Mouse (Mus musculus) limb, embryonic 15.5 days (tissue): ENCODE data around the gene Ints7. TPM values are rescaled to one million over a fixed set of nuclear protein-coding genes. Genes with fewer than 3 reads are reported as not detected.

Experiments
- ATAC-seq: fragments of 200-750 bp; cut with Nextera tagmentation; 2 replicates; pipeline ENCODE4 v1.8.0; 2017; ENCODE audit warnings: low read depth, moderate TSS enrichment; ENCODE audit not compliant: insufficient number of reproducible peaks, low FRiP score, low TSS enrichment
- H3K27ac ChIP-seq: fragments of 300-500 bp; sonication (generic); 2 replicates; pipeline ENCODE4 v1.5.1; 2015; ENCODE audit warnings: moderate library complexity, mild to moderate bottlenecking, inconsistent platforms
- H3K27me3 ChIP-seq: fragments of 300-500 bp; sonication (generic); 2 replicates; pipeline ENCODE4 v1.6.1; 2015; ENCODE audit warnings: inconsistent platforms
- H3K36me3 ChIP-seq: fragments of 300-500 bp; sonication (generic); 2 replicates; pipeline ENCODE4 v1.6.1; 2015; ENCODE audit warnings: inconsistent platforms
- H3K4me1 ChIP-seq: fragments of 300-500 bp; sonication (generic); 2 replicates; pipeline ENCODE4 v1.6.1; 2015; ENCODE audit warnings: inconsistent platforms
- H3K4me2 ChIP-seq: fragments of 300-500 bp; sonication (generic); 2 replicates; pipeline ENCODE4 v1.6.1; 2015; ENCODE audit warnings: mild to moderate bottlenecking, inconsistent platforms
- H3K4me3 ChIP-seq: fragments of 300-500 bp; sonication (generic); 2 replicates; pipeline ENCODE4 v1.5.1; 2015; ENCODE audit warnings: mild to moderate bottlenecking, inconsistent platforms
- H3K9ac ChIP-seq: fragments of 300-500 bp; sonication (generic); 2 replicates; pipeline ENCODE4 v1.6.1; 2015; ENCODE audit warnings: inconsistent platforms
- H3K9me3 ChIP-seq: fragments of 300-500 bp; sonication (generic); 2 replicates; pipeline ENCODE4 v1.6.1; 2016; ENCODE audit warnings: inconsistent platforms
- WGBS: fragments of 180-500 bp; shearing (Covaris S2); methylation state at CpG from one replicate; pipeline ENCODE4 v1.1.7; 2015; 5-methylcytosine and 5-hydroxymethylcytosine counted together
- polyA plus RNA-seq: library from polyadenylated mRNA; unstranded; fragments of >200 nt; fragmentation: Nextera tagmentation; extraction: Ambion mirVana; gene quantifications from 2 replicates; pipeline ENCODE4 v1.2.1, GENCODE M21; 2015

Gene Ints7
- polyA plus RNA-seq, 1 experiment from 2014 or later: 44.6 TPM

GRCm38 (mm10) chr1:191640146-191640545 lies 64.7 kb downstream of the Ints7 start:
- no peak for ATAC-seq
- Histone ChIP-seq H3K4me3 (no peak overlapping the region), H3K4me2 (no peak overlapping the region), H3K27ac (no peak overlapping the region), H3K9me3 (no peaks in the 10 kb centered on the region), H3K36me3 (no peaks in the 10 kb centered on the region), H3K9ac (no peak overlapping the region), H3K27me3 (no peaks in the 10 kb centered on the region), H3K4me1 (no peaks in the 10 kb centered on the region)
- WGBS: 77% methylated on average over 2 of the region's 2 CpGs

DNA sequence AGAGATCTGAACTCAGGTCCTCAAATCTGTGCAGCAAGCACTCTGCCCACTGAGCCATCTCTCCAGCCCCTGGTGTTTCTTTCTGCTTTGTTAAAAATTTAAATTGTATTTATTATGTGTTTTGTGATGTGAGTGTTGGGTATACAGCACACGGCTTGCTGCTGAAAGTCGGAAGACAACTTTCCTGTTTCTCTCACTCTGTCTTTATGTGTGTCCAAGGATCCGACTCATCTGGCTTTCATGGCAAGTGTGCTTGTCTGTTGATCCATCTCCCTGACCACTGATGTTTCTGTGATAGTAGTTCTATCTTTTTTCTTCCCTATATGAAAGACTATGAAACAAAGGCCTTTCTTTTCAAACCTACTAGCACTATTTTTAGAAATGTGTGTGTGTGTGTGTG lies 65.4 kb downstream of the Ints7 start:
- Histone ChIP-seq H3K27me3 (no peaks in the 10 kb centered on the region), H3K9me3 (no peaks in the 10 kb centered on the region), H3K4me2 (no peak overlapping the region), H3K9ac (no peak overlapping the region), H3K27ac (no peak overlapping the region), H3K4me3 (no peak overlapping the region), H3K4me1 (no peaks in the 10 kb centered on the region), H3K36me3 (no peaks in the 10 kb centered on the region)
- WGBS: 79% methylated on average over 3 of the region's 3 CpGs
- ATAC-seq: no peak

DNA sequence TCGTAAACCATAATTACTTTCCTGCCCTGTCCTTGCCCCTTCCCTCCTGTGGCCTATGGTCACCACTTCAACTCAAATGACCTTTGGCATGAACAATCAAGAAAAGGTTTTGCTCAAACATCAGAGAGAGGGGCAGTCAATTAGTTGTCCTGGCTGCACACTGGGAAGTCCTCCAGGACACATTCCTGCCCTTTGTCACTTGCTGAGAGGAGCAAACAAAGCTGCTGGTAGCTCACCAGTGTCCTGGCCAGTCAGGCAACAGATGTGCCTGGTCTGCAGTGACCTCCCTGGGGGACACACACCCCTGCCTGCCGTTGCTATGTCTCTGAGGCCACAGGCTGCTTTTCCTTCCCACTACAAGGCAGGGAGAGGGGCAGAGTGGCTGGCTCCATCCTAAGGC lies 66.0 kb downstream of the Ints7 start:
- ATAC-seq: no peak
- Histone ChIP-seq H3K9ac (no peak overlapping the region), H3K4me1 (no peaks in the 10 kb centered on the region), H3K27ac (no peak overlapping the region), H3K9me3 (no peaks in the 10 kb centered on the region), H3K36me3 (no peaks in the 10 kb centered on the region), H3K4me3 (no peak overlapping the region), H3K4me2 (no peak overlapping the region), H3K27me3 (no peaks in the 10 kb centered on the region)
- 21% methylated on average over 2 of the region's 2 CpGs for WGBS

- H3K9ac ChIP-seq: no peak overlapping the region
- H3K4me2 ChIP-seq: no peak overlapping the region
- no peaks in the 10 kb centered on the region for H3K9me3 ChIP-seq
- no peaks in the 10 kb centered on the region for H3K27me3 ChIP-seq
- no peaks in the 10 kb centered on the region for H3K36me3 ChIP-seq
- no peak overlapping the region for H3K4me3 ChIP-seq
- ATAC-seq: no peak
- no peak overlapping the region for H3K27ac ChIP-seq
- WGBS: 57% methylated on average over 4 of the region's 4 CpGs
- no peaks in the 10 kb centered on the region for H3K4me1 ChIP-seq
These were observed 67.5 kb downstream of the Ints7 start for GRCm38 (mm10) chr1:191642903-191643302.

DNA sequence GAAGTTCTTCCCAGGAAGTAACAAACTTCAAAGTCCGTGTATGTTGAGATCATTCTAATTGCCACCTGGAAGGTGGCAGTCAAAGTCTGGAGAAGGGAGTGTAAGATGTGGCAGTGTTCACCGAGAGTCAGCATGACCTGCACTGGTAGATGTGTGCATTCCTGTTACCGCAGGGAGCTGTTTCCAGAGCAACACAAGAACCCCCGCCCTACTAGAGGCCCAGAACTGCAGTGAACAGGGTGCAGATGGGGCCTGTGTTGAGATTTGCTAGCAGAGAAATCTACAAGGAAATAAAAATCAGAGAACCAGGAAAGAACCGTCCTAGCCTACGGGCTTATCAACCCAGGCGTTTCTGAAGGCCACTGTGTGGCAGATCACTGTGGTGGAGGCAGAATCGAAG lies 70.5 kb downstream of the Ints7 start:
- WGBS: 49% methylated on average over 8 of the region's 8 CpGs
- no peaks in the 10 kb centered on the region for H3K27me3 ChIP-seq
- no peak for ATAC-seq
- no peaks in the 10 kb centered on the region for H3K4me1 ChIP-seq
- H3K9ac ChIP-seq: no peak overlapping the region
- H3K4me3 ChIP-seq: no peak overlapping the region
- no peaks in the 10 kb centered on the region for H3K9me3 ChIP-seq
- no peaks in the 10 kb centered on the region for H3K36me3 ChIP-seq
- no peak overlapping the region for H3K27ac ChIP-seq
- no peak overlapping the region for H3K4me2 ChIP-seq

DNA sequence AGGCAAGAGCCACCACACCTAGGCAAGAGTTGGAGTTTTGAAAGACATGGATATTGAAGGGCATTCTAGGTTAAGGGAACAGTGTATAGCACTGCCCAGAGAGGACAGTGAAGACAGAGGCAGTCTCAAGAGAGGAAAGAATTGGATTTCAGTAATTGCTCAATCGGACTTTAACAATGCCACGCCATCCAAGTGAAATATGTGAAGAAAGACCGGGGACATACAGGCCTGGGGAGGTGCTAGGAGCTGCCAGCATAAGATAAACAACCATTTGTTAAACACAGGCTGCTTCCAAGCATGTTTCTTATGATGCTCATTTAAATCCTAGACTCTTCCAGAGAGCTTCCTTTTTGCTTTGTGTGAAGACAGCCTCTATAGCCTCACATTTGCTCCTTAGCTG lies 72.2 kb downstream of the Ints7 start:
- H3K9me3 ChIP-seq: no peaks in the 10 kb centered on the region
- H3K27ac ChIP-seq: no peak overlapping the region
- H3K27me3 ChIP-seq: no peaks in the 10 kb centered on the region
- WGBS: 75% methylated on average over 3 of the region's 3 CpGs
- ATAC-seq: no peak
- H3K4me3 ChIP-seq: no peak overlapping the region
- no peaks in the 10 kb centered on the region for H3K36me3 ChIP-seq
- H3K4me2 ChIP-seq: no peak overlapping the region
- H3K9ac ChIP-seq: no peak overlapping the region
- H3K4me1 ChIP-seq: no peaks in the 10 kb centered on the region

- H3K4me2 ChIP-seq: no peak overlapping the region
- ATAC-seq: no peak
- peaks cover 23% of the 10 kb centered on the region for H3K4me1 ChIP-seq
- H3K4me3 ChIP-seq: no peak overlapping the region
- H3K36me3 ChIP-seq: no peaks in the 10 kb centered on the region
- no peaks in the 10 kb centered on the region for H3K27me3 ChIP-seq
- no peak overlapping the region for H3K9ac ChIP-seq
- no peak overlapping the region for H3K27ac ChIP-seq
- 49% methylated on average over 3 of the region's 3 CpGs for WGBS
- H3K9me3 ChIP-seq: no peaks in the 10 kb centered on the region
These were observed 84.0 kb downstream of the Ints7 start for GRCm38 (mm10) chr1:191659441-191659840.

DNA sequence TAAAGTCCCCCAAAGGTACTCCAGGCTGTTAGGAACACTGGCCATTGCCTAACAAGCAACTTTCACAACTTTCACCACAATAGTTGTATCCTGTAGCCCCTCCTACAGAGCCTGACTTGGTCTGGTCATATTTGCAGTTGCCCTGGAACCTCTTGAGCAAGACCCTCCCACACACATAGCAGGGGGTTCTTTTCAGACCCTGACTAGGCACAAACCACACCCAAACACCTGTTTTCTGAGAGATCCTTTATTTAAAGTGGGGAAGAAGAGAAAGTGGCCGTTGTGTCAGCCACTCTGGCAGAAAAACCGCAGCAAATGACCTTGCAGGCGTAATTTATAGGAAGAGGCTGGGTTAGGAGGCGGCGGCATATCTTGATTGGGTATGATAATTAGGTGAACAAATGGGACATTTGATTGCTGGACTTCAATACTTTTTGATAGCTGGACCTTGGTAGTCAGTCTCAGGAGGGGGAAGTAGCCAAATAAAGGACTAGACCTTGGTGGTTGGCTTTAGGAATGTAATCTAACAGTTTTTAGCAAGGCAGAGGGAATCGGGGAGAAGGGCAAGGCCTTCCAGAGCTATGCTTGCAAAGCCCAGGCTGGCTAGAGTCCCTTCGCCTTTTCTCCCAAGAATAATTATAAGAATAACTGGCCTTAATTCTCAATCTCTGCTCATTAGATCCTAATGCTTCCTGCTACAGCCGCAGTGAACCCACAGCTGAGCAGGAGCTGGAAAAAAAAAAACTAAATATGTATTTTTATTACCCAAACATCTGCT lies 85.8 kb downstream of the Ints7 start:
- 57% methylated on average over 8 of the region's 8 CpGs for WGBS
- H3K4me1 ChIP-seq: peaks cover 23% of the 10 kb centered on the region
- no peak overlapping the region for H3K4me2 ChIP-seq
- no peaks in the 10 kb centered on the region for H3K9me3 ChIP-seq
- H3K36me3 ChIP-seq: no peaks in the 10 kb centered on the region
- no peak overlapping the region for H3K4me3 ChIP-seq
- ATAC-seq: no peak
- no peak overlapping the region for H3K9ac ChIP-seq
- H3K27ac ChIP-seq: no peak overlapping the region
- no peaks in the 10 kb centered on the region for H3K27me3 ChIP-seq

GRCm38 (mm10) chr1:191662178-191662898 lies 86.9 kb downstream of the Ints7 start:
- H3K9me3 ChIP-seq: no peaks in the 10 kb centered on the region
- no peaks in the 10 kb centered on the region for H3K27me3 ChIP-seq
- H3K4me2 ChIP-seq: no peak overlapping the region
- H3K36me3 ChIP-seq: no peaks in the 10 kb centered on the region
- ATAC-seq: no peak
- H3K9ac ChIP-seq: no peak overlapping the region
- H3K4me1 ChIP-seq: peaks cover 23% of the 10 kb centered on the region
- H3K4me3 ChIP-seq: no peak overlapping the region
- 0 out of 2 replicates have a peak overlapping the region, but pooled peaks have one; percentile 27 for H3K27ac ChIP-seq
- 33% methylated on average over 9 of the region's 9 CpGs for WGBS

GRCm38 (mm10) chr1:191662899-191663500 lies 87.6 kb downstream of the Ints7 start:
- Histone ChIP-seq H3K4me1 (peaks cover 24% of the 10 kb centered on the region), H3K4me2 (no peak overlapping the region), H3K9ac (no peak overlapping the region), H3K36me3 (no peaks in the 10 kb centered on the region), H3K27me3 (no peaks in the 10 kb centered on the region), H3K27ac (no peak overlapping the region), H3K4me3 (no peak overlapping the region), H3K9me3 (no peaks in the 10 kb centered on the region)
- no peak for ATAC-seq
- 43% methylated on average over 8 of the region's 8 CpGs for WGBS

GRCm38 (mm10) chr1:191663603-191664002 lies 88.2 kb downstream of the Ints7 start:
- Histone ChIP-seq H3K4me1 (peaks cover 29% of the 10 kb centered on the region), H3K36me3 (no peaks in the 10 kb centered on the region), H3K9me3 (no peaks in the 10 kb centered on the region), H3K4me2 (no peak overlapping the region), H3K27me3 (no peaks in the 10 kb centered on the region), H3K9ac (no peak overlapping the region), H3K27ac (no peak overlapping the region), H3K4me3 (no peak overlapping the region)
- no peak for ATAC-seq
- WGBS: 86% methylated on average over 6 of the region's 6 CpGs

- H3K4me1 ChIP-seq: peaks cover 16% of the 10 kb centered on the region; the same call in 1 of the 2 replicates
- no peaks in the 10 kb centered on the region for H3K27me3 ChIP-seq
- H3K9ac ChIP-seq: no peak overlapping the region
- H3K9me3 ChIP-seq: no peaks in the 10 kb centered on the region
- no peaks in the 10 kb centered on the region for H3K36me3 ChIP-seq
- no peak overlapping the region for H3K27ac ChIP-seq
- no peak overlapping the region for H3K4me3 ChIP-seq
- no peak for ATAC-seq
- 83% methylated on average over 11 of the region's 11 CpGs for WGBS
- no peak overlapping the region for H3K4me2 ChIP-seq
These were observed 90.9 kb downstream of the Ints7 start for GRCm38 (mm10) chr1:191666351-191666750.
